Mouse (Mus musculus): ENCODE results near the gene Stac3.

The Stac3 gene

DNA sequence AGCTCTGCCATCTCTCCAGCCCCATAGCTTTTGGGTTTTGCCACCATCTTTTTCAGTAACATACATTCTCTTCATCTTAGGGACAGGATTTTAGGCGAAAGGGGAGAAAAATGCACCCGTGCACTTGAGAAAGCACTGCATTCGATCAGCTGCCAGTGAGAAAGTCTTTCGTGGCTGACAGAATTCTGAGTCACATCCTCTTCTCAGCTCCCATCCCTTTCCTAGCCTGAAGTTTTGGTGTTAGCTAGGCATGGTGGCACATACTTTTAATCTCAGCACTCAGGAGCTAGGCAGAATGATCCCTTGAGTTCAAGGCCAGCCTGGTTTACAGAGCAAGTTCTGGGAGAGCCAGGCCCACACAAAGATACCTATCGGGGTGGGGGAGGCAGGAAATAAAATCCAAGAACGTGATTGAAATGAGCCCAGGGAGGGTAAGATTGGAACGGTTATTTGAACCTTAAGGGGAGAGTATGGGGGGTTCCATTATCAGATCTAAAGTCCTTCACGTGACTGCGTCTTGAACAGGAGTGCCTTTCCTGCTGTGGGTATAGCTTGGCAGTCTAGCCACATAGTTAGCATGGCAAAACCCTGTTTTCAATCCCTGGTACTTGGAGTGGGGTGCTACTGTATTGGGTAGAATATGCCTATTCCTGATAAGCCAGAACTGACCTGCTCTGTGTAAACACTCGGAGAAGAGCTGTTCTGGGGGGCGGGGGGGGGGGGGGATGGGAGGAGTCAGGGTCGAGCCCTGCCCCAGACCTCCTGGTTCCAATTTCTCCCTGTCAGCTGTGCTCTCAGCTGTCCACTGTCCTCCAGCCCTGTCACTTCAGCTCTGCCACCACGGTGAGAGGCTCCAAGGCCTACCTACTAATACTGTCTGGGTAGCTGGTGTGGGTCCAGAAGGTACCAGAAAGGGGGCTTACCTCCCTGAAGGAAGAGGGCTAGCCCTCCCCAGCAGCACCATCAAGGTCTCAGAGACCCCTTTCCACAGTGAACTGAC, at the start of gene Stac3:
Gene Stac3, plus strand, starts transcription at position 793 of the 1,000 bp plus-strand sequence.
- no peak for DNase-seq (ENCODE audit: low read depth, low spot score)

DNA sequence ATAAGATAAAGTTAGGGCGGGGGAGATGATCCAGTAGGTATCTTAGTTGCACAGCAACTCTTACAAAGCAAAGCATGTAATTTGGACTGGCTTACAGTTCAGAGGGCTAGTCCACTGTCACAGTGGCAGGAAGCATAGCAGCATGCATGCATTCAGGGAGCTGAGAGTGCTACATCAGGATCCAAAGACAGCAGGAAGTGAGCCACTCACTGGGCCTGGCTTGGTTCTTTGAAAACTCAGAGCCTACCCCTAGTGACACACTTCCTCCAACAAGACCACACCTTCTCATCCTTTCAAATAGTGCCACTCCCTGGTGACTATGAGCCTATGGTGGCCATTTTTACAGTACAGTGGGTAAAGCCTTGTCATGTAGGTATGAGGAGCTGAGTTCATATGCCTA, 47.8 kb upstream of the Stac3 start:
- DNase-seq (ENCODE audit: low read depth, low spot score) = peak; percentile 60

- DNase-seq (ENCODE audit: low read depth, low spot score) = no peak
Measured at GRCm38 (mm10) chr10:127462411-127463096, 38.9 kb upstream of the Stac3 start.

GRCm38 (mm10) chr10:127471281-127471988, 30.1 kb upstream of the Stac3 start:
- no peak for DNase-seq (ENCODE audit: low read depth, low spot score)

- DNase-seq (ENCODE audit: low read depth, low spot score) = no peak
Measured at GRCm38 (mm10) chr10:127472722-127473121, 28.8 kb upstream of the Stac3 start.

DNA sequence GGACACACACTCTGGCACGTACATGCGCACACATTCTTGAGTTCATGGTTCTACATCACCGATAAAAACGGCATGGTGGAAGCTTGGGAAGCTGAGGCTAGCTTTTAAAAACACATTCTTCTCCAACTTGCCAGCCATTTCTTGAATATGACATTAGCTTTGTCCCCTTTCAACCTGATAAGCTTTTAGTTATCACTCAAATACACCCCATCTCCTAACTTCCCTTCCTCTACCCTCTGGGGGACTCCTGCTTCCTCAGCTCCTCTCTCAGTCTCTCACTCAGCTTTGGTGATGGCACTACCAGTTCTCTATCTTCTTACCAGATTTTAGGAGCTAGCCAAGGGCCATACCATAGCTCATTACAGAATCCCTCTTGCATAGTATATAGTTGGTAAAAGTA, 26.3 kb upstream of the Stac3 start:
- DNase-seq (ENCODE audit: low read depth, low spot score) = no peak

DNA sequence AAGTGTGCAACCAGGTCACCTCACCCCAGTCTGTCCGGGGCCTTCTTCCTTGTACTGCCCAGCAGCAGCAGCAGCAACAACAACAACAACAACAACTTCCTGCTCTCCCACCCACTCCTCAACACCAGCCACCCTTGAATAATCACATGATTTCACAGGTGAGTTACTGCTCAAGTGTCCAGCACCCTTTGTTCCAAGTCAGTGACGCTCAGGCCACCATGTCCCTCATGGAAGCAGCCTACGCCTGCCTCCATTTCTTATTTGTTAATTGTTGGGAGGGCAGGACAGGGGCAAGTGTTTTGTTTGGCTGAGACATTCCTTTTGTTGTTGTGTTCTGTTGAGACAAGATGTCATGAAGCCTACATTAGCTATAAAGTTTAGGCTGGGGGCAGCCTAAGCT, 24.9 kb upstream of the Stac3 start:
- DNase-seq (ENCODE audit: low read depth, low spot score) = no peak

DNA sequence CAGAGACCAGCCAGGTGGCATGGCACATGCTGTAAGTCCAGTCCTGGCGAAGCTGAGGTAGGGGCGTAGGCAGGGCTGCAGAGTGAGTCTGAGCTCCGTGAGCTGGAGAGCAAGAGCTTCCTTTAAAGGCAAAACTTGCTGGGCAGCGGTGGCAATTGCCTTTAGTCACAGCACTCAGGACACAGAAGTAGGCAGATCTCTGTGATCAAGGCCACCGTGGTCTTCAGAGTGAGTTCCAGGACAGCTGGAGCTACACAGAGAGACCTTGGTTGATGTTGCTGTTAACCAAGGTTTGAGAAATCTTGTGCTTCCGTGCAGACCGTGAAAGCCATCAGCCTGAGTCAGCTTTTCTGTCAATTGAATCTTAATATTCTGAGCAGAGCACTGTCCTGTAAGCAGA, 24.2 kb upstream of the Stac3 start:
- no peak for DNase-seq (ENCODE audit: low read depth, low spot score)

DNA sequence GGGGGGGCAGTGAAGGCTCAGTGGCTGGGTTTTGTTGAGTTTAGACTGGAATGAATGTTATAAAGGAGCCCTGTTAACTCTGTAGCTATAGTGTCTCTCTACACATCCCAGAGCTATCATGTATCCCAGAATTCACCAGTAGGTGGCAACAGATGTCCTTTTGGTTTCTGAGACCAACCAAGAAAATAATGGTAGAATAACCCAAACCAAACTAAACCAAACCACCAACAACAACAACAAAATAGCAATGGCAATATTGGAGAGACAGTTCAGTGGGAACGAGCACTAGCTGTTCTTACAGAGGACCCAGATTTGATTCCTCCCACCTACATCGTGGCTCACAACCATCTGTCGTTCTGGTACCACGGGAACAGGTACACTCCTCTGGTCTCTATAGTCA, 22.4 kb upstream of the Stac3 start:
- DNase-seq (ENCODE audit: low read depth, low spot score) = peak; percentile 46

GRCm38 (mm10) chr10:127480833-127481813, 20.4 kb upstream of the Stac3 start:
- DNase-seq (ENCODE audit: low read depth, low spot score) = peak; percentile 16

DNA sequence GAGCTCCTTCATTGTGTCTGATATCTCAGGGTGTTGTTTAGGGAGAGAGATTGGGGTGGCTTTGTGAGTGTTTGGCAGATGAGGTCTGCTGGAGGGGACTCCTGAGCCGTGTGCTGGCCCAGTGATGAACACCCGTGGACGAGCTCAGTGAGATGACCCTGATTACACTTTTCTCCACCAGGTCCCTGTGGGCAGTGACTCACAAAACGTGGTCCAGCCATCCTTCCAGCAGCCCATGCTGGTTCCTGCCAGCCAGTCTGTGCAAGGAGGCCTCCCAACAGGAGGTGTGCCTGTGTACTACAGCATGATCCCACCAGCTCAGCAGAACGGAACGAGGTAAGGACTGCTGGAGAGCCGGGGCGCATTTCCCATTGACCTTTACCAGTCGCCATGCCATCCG, 16.3 kb upstream of the Stac3 start:
- DNase-seq (ENCODE audit: low read depth, low spot score) = no peak

GRCm38 (mm10) chr10:127488856-127489255, 12.6 kb upstream of the Stac3 start:
- no peak for DNase-seq (ENCODE audit: low read depth, low spot score)

GRCm38 (mm10) chr10:127490160-127491127, 11.0 kb upstream of the Stac3 start:
- DNase-seq (ENCODE audit: low read depth, low spot score) = no peak

- DNase-seq (ENCODE audit: low read depth, low spot score) = no peak
Measured at GRCm38 (mm10) chr10:127491128-127491512, 10.4 kb upstream of the Stac3 start.

GRCm38 (mm10) chr10:127492118-127492517, 9.4 kb upstream of the Stac3 start:
- no peak for DNase-seq (ENCODE audit: low read depth, low spot score)

- no peak for DNase-seq (ENCODE audit: low read depth, low spot score)
Measured at GRCm38 (mm10) chr10:127496156-127496555, 5.3 kb upstream of the Stac3 start.

GRCm38 (mm10) chr10:127499516-127499915, 2.0 kb upstream of the Stac3 start:
- no peak for DNase-seq (ENCODE audit: low read depth, low spot score)

DNA sequence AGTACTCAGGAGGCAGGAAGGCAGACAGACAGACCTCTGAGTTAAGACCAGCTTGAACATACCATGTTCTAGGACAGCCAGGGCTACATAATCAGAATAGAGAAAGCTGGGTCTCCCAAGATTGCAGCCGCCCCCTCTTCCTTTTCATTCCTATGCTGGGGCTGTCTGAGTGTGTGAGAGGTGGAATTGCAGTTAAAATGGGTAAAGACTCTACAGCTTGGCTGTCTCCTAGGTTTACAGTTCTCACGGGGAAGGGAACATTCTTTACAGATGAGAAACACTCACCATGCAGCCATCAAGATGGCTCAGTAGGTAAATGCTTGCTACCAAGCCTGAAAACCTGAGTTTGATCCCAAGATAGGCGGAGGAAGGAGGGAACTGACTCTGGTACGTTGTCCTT, 1.4 kb upstream of the Stac3 start:
- no peak for DNase-seq (ENCODE audit: low read depth, low spot score)

DNA sequence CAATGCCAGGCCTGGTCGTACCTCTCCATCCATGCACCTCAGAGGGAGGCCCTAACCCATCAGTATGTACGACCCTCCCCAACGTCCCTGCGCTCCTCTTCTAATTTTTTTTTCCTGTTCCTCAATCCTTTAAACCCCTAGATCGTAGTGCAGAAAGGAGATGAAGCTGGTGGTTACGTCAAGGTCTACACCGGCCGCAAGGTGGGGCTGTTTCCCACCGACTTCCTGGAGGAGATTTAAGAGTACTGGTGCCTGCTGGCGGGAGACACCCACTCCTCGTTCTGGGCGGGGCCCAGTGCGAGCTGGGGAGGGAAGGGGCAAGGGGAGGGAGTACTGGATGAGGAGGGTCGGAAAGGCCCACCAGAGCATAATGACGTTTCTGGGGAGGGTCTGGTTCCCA, 6.8 kb downstream of the Stac3 start:
- DNase-seq (ENCODE audit: low read depth, low spot score) = peak; percentile 92
